Mouse (Mus musculus): ENCODE measurements at regions not wholly inside any gene's neighbourhood (a gene's known extent, or its start where the extent isn't known, plus 50 kb on each side); places are given as distances from the start of the nearest gene placed in this dataset.

DNA sequence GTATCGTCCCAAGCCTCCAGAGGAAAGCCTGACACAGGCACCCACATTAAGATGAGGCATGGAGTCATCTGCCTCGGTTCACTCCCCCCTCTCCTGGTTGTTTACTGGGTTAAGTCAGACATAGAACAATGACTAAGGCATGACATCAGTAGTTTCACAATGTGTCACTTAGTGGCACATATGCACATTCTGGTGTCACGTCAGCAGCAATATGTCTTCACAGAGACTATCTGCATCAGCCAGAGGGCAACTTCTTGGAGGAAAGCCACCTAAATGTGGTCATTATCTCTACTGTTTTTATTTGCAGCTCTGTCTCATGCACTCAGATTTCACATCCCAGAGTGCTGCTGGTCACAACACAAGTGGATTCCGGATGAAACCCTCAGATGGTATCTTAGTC, 61.9 kb upstream of the Agap1 start:
- no peak for DNase-seq

DNA sequence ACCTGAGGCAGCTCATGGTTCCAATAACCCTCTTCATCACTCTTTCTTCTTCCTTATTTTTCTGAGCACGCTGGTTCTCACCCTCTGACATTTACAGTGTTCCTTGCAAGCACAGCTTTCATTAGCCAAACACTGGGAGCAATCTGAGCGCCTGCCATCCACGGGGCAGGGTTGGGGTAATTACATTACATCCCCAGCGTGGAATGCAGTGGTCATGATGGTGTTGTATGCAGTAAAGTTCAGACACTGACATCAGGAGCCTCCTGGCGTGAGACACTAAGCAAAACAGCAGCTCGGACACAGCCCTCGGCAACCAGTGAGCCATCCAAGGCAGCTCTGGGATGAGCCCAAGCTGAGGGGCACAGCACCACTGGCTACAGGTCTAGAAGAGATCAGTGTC, 60.1 kb upstream of the Agap1 start:
- no peak for DNase-seq

DNA sequence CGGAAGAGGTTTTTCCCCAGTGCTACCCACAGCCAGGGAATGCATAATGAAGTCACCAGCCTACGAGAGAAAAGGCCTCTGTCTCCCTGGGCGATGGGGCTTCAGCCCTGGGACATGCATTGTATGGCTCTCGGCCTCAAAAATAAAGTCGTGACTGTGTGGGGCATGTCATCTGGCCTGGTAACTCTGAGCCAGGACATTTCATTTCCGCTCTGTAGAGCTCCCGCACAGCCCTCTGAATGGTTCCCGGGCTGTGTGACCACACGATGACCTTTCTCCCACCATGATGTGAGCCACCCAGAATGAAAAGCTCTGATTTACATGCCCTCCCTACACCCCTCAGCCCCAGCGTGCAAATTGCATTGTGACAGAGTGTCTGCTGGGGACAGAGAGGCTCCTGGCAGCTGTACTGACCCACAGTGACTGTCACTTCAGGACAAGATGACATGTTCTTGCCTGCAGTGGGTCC, 53.8 kb upstream of the Agap1 start:
- DNase-seq = no peak

DNA sequence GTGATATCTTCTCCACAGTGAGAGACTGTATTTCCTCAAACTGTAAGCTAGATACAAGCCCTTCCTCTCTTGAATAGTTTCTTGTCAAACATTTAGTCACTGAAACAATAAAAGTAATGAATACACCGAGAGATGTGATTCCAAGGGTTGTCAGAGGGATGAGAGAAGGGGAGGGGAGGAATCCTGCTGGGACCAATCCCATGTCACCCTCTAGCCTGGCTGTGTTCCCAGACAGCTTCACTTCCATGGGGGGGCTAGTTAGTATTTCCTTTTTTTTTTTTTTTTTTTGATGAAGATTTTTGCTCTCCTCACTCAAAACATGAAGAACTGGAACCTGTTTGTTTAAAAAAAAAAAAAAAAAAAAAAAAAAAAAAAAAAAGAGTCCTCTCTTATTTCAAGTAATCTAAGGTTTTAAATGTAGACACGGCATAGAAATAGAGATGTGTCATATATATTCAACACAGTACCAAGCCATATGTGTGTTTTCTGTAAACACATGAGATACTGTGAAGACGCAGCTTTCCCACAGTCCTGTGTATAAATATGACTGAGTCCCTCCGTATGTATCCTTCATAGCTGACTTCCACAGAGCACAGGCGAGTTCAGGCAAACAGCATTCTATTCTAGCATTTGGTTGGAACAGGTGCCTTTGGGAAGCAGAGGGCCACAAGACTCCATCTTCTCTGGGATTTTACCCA, 51.9 kb upstream of the Agap1 start:
- no peak for DNase-seq

DNA sequence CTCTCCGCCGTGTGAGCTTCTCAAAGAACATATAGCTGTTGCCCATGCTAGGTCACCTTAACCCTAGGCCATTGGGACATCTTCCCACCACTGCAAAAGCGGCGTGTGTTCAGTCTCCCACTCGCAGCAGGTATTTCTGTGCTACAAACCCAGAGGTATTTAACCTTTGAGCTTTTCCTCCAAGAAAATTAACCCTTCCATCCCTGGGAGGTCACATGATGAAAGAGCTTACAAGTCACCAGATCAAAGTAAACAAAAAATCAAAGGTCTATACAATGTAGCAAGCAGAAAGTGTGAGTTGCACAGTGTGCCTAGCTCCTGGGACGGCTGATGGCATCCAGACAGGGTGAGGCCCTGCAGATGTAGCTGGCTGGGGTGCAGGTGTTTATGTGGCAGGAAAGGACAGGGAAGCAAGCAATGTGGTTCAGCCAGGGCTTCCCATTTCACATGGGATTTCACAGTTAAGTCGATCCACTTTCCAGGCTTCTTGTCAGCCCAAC, 51.0 kb upstream of the Agap1 start:
- DNase-seq = no peak

Data from adrenal gland, adult 8-10 months (tissue).